Mouse (Mus musculus) myocyte (in vitro differentiated cells): ENCODE data around the gene Dlg2. TPM values are rescaled to one million over a fixed set of nuclear protein-coding genes. Genes with fewer than 3 reads are reported as not detected.

Experiments used
- H3K27me3 ChIP-seq: one replicate; pipeline ENCODE4 v1.6.1; 2011; ENCODE audit not compliant: control insufficient read depth, insufficient read depth, insufficient read length
- H3K36me3 ChIP-seq: one replicate; pipeline ENCODE4 v1.6.1; 2011; ENCODE audit not compliant: control insufficient read depth, insufficient read depth
- H3K4me2 ChIP-seq: one replicate; pipeline ENCODE4 v1.6.1; 2011; ENCODE audit warnings: low read depth, control low read depth
- H3K4me3 ChIP-seq: one replicate; pipeline ENCODE4 v1.5.1; 2011; ENCODE audit warnings: mild to moderate bottlenecking, control low read depth, moderate library complexity
- H3K79me2 ChIP-seq: one replicate; pipeline ENCODE4 v1.6.1; 2011; ENCODE audit not compliant: control insufficient read depth, insufficient read depth
- H3ac ChIP-seq: one replicate; pipeline ENCODE4 v1.6.1; 2011; ENCODE audit not compliant: control insufficient read depth, insufficient read length
- CEBPB ChIP-seq: IDR thresholded peaks from 2 replicates; pipeline ENCODE4 v1.6.1; 2011; ENCODE audit warnings: mild to moderate bottlenecking, moderate library complexity; ENCODE audit not compliant: poor library complexity, insufficient read depth, severe bottlenecking
- E2F4 ChIP-seq: IDR thresholded peaks from one replicate; pipeline ENCODE4 v1.6.1; 2011; ENCODE audit warnings: mild to moderate bottlenecking, control low read depth, moderate library complexity; ENCODE audit not compliant: insufficient read depth
- MAX ChIP-seq: IDR thresholded peaks from one replicate; pipeline ENCODE4 v1.6.1; 2011; ENCODE audit warnings: low read depth, mild to moderate bottlenecking, control low read depth
- MYOD1 ChIP-seq, 3 experiments: IDR thresholded peaks; one replicate each; pipeline ENCODE4 v1.6.1; 2011; ENCODE audit warnings: control low read depth in 2 of 3, low read depth in 2 of 3, mild to moderate bottlenecking in 2 of 3, moderate library complexity in 1 of 3; ENCODE audit not compliant: insufficient read length in 2 of 3, control insufficient read depth in 1 of 3
- MYOG ChIP-seq, 3 experiments: IDR thresholded peaks; one replicate each; pipeline ENCODE4 v1.6.1; 2011; ENCODE audit warnings: control low read depth in 2 of 3, low read depth in 2 of 3, mild to moderate bottlenecking in 2 of 3; ENCODE audit not compliant: insufficient read length in 2 of 3, control insufficient read depth in 1 of 3, insufficient read depth in 1 of 3
- POLR2A ChIP-seq: IDR thresholded peaks from one replicate; pipeline ENCODE4 v1.6.1; 2011; ENCODE audit warnings: low read depth, mild to moderate bottlenecking, control low read depth, moderate library complexity; ENCODE audit not compliant: insufficient read length
- POLR2AphosphoS2 ChIP-seq: IDR thresholded peaks from one replicate; pipeline ENCODE4 v1.6.1; 2011; ENCODE audit warnings: low read depth, control low read depth; ENCODE audit not compliant: insufficient read length
- REST ChIP-seq: IDR thresholded peaks from one replicate; pipeline ENCODE4 v1.6.1; 2011; ENCODE audit warnings: mild to moderate bottlenecking, control low read depth, moderate library complexity; ENCODE audit not compliant: insufficient read depth, insufficient read length
- SRF ChIP-seq: IDR thresholded peaks from one replicate; pipeline ENCODE4 v1.6.1; 2011; ENCODE audit warnings: low read depth; ENCODE audit not compliant: control insufficient read depth, insufficient read length
- TCF12 ChIP-seq: IDR thresholded peaks from one replicate; pipeline ENCODE4 v1.6.1; 2011; ENCODE audit warnings: mild to moderate bottlenecking, control low read depth; ENCODE audit not compliant: poor library complexity, insufficient read depth, severe bottlenecking
- TCF3 ChIP-seq: IDR thresholded peaks from one replicate; pipeline ENCODE4 v1.6.1; 2011; ENCODE audit warnings: low read depth, control low read depth; ENCODE audit not compliant: insufficient read length
- USF1 ChIP-seq: IDR thresholded peaks from one replicate; pipeline ENCODE4 v1.6.1; 2011; ENCODE audit warnings: low read depth, mild to moderate bottlenecking, control low read depth, moderate library complexity
- polyA plus RNA-seq: library from polyadenylated mRNA; unstranded; fragments of >200 nt; fragmentation: generic; extraction: Trizol; gene quantifications from one replicate; pipeline ENCODE4 v1.2.1, GENCODE M21; 2012; ENCODE audit warnings: missing spikeins

Dlg2 gene
- polyA plus RNA-seq, 1 experiment = 0.65 TPM

DNA sequence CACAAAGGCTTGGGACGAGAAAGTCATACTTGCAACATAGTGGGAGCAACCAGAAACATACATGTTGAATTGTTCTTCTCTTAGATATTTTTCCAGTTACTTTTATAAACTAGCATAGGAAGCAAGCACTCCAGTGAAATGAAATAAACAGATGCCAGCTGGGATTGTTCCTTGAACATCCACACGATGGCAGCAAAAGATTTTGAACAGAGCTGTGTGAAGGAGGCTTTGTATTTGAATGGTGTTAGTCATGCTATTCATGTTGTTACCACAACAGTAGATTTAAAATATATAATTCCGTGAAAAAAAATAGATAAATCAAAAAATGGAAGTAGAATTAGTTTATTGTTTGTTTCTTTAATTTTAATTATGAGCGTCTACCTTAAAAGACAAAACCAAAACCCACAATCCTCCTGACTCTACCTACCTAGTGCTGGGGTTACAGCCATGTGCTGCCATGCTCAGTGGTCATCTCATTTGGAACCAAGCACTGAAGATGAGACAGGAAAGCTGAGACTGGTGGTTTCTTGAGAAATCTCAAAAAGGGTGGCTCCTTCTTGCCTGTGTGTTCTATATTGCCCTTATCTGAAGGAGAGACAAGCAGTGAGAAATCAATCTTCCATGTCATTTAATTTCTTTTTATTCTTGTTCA lies 1626.5 kb downstream of the Dlg2 start:
- Histone ChIP-seq H3K36me3 (no peaks in the 10 kb centered on the region), H3K27me3 (no peaks in the 10 kb centered on the region), H3ac (no peak overlapping the region), H3K79me2 (no peaks in the 10 kb centered on the region), H3K4me2 (no peak overlapping the region), H3K4me3 (no peak overlapping the region)
- TF ChIP-seq TCF3 (no peak), SRF (no peak), POLR2AphosphoS2 (no peak), CEBPB (no peak), E2F4 (no peak), MYOD1 (IDR thresholded peaks at IDR 0.05; ENCODE audit: control insufficient read depth in 1 of 3, insufficient read length in 2 of 3, low read depth in 2 of 3) (no peak), USF1 (no peak), POLR2A (no peak), TCF12 (no peak), REST (no peak), MYOG (IDR thresholded peaks at IDR 0.05; ENCODE audit: control insufficient read depth in 1 of 3, insufficient read depth in 1 of 3, insufficient read length in 2 of 3, low read depth in 2 of 3) (no peak), MAX (no peak)

DNA sequence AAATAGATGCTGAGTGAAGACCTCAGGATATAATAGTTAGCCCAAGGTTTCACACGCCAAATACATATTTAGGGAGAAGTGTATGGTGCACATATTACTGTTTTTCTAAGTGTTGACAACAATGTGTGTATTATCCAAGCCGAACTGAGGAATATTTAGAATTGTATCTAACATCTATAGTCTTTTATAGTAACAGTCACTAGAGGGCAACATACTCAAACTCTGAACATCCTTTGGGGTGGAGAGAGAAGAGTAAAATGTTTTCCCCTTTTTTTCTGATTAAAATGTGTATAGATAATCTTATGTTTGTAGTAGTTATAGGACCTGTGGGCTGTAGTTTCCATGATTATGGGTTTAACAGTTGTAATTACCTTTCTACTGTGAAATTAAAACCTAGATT lies 1629.0 kb downstream of the Dlg2 start:
- Histone ChIP-seq H3K27me3 (no peaks in the 10 kb centered on the region), H3K36me3 (no peaks in the 10 kb centered on the region), H3K4me2 (no peak overlapping the region)

GRCm38 (mm10) chr7:92105956-92106355 lies 1629.5 kb downstream of the Dlg2 start:
- Histone ChIP-seq H3K4me2 (no peak overlapping the region), H3K4me3 (no peak overlapping the region), H3K36me3 (no peaks in the 10 kb centered on the region), H3K79me2 (no peaks in the 10 kb centered on the region), H3K27me3 (no peaks in the 10 kb centered on the region), H3ac (no peak overlapping the region)
- TF ChIP-seq TCF3 (no peak), MYOD1 (IDR thresholded peaks at IDR 0.05; ENCODE audit: control insufficient read depth in 1 of 3, insufficient read length in 2 of 3, low read depth in 2 of 3) (no peak), CEBPB (no peak), E2F4 (no peak), TCF12 (no peak), MAX (no peak), POLR2A (no peak), POLR2AphosphoS2 (no peak), REST (no peak), USF1 (no peak), SRF (no peak), MYOG (IDR thresholded peaks at IDR 0.05; ENCODE audit: control insufficient read depth in 1 of 3, insufficient read depth in 1 of 3, insufficient read length in 2 of 3, low read depth in 2 of 3) (no peak)

More for the DNA sequence above, 1629.0 kb downstream of the Dlg2 start:
- TF ChIP-seq TCF12 (no peak), CEBPB (no peak), REST (no peak), POLR2A (no peak), MYOG (IDR thresholded peaks at IDR 0.05; ENCODE audit: control insufficient read depth in 1 of 3, insufficient read depth in 1 of 3, insufficient read length in 2 of 3, low read depth in 2 of 3) (no peak), SRF (no peak), MYOD1 (IDR thresholded peaks at IDR 0.05; ENCODE audit: control insufficient read depth in 1 of 3, insufficient read length in 2 of 3, low read depth in 2 of 3) (no peak), USF1 (no peak), TCF3 (no peak), E2F4 (no peak), POLR2AphosphoS2 (no peak), MAX (no peak)
- H3K4me3 ChIP-seq = no peak overlapping the region
- no peak overlapping the region for H3ac ChIP-seq
- H3K79me2 ChIP-seq = no peaks in the 10 kb centered on the region

DNA sequence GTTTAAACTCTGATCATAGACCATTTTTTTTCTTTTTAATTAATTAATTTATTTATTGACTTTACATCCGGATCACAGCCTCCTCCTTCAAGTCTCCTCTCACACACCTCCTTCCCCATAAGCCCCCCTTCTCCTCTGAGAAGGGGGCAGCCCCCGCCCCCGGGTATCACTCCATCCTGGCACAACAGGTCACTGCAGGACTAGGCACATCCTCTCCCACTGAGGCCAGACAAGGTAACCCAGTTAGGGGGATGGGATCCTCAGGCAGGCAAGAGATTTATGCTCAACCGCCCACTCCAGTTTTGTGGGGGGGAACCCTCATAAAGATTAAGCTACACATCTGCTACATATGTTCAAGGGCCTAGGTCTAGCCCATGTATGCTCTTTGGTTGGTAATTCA lies 1636.6 kb downstream of the Dlg2 start:
- Histone ChIP-seq H3ac (no peak overlapping the region), H3K79me2 (no peaks in the 10 kb centered on the region), H3K4me3 (no peak overlapping the region), H3K27me3 (no peaks in the 10 kb centered on the region), H3K36me3 (no peaks in the 10 kb centered on the region), H3K4me2 (no peak overlapping the region)
- TF ChIP-seq REST (no peak), E2F4 (no peak), CEBPB (no peak), TCF3 (no peak), MYOG (IDR thresholded peaks at IDR 0.05; ENCODE audit: control insufficient read depth in 1 of 3, insufficient read depth in 1 of 3, insufficient read length in 2 of 3, low read depth in 2 of 3) (no peak), POLR2A (no peak), MAX (no peak), TCF12 (no peak), SRF (no peak), MYOD1 (IDR thresholded peaks at IDR 0.05; ENCODE audit: control insufficient read depth in 1 of 3, insufficient read length in 2 of 3, low read depth in 2 of 3) (no peak), USF1 (no peak), POLR2AphosphoS2 (no peak)
